Mouse (Mus musculus) testis, postnatal 14 days (tissue): Measurements from ENCODE around the gene Calr4.

Experiments used
- DNase-seq: peaks from one replicate; pipeline ENCODE4 v3.0.0; 2021; ENCODE audit warnings: low spot score

The Calr4 gene

GRCm38 (mm10) chr4:109236186-109236879 is 2.0 kb downstream of the Calr4 start:
- DNase-seq, result no peak

- peak; percentile 58 for DNase-seq
Measured at GRCm38 (mm10) chr4:109238428-109239268, 4.4 kb downstream of the Calr4 start.

GRCm38 (mm10) chr4:109241221-109241620 is 6.9 kb downstream of the Calr4 start:
- DNase-seq, result no peak

GRCm38 (mm10) chr4:109241934-109242333 is 7.6 kb downstream of the Calr4 start:
- peak; percentile 73 for DNase-seq

- peak; percentile 63 for DNase-seq
Measured at GRCm38 (mm10) chr4:109244506-109244905, 10.2 kb downstream of the Calr4 start.

- DNase-seq, result no peak
Measured at GRCm38 (mm10) chr4:109245016-109245620, 10.8 kb downstream of the Calr4 start.

- DNase-seq, result no peak
Measured at GRCm38 (mm10) chr4:109251605-109252004, 17.3 kb downstream of the Calr4 start.

- no peak for DNase-seq
Measured at GRCm38 (mm10) chr4:109252199-109252598, 17.9 kb downstream of the Calr4 start.

GRCm38 (mm10) chr4:109253664-109254151 is 19.4 kb downstream of the Calr4 start:
- DNase-seq, result no peak

- peak; percentile 58 for DNase-seq
Measured at GRCm38 (mm10) chr4:109254511-109254910, 20.2 kb downstream of the Calr4 start.

GRCm38 (mm10) chr4:109255321-109255720 is 21.0 kb downstream of the Calr4 start:
- no peak for DNase-seq

GRCm38 (mm10) chr4:109255727-109256417 is 21.6 kb downstream of the Calr4 start:
- DNase-seq, result no peak

GRCm38 (mm10) chr4:109256791-109257190 is 22.5 kb downstream of the Calr4 start:
- no peak for DNase-seq

- DNase-seq, result no peak
Measured at GRCm38 (mm10) chr4:109257639-109258038, 23.4 kb downstream of the Calr4 start.

GRCm38 (mm10) chr4:109262068-109262467 is 27.8 kb downstream of the Calr4 start:
- no peak for DNase-seq

- DNase-seq, result no peak
Measured at GRCm38 (mm10) chr4:109266056-109266455, 31.8 kb downstream of the Calr4 start.

- no peak for DNase-seq
Measured at GRCm38 (mm10) chr4:109266744-109267143, 32.5 kb downstream of the Calr4 start.

GRCm38 (mm10) chr4:109267452-109267851 is 33.2 kb downstream of the Calr4 start:
- DNase-seq, result no peak

GRCm38 (mm10) chr4:109268903-109269302 is 34.6 kb downstream of the Calr4 start:
- no peak for DNase-seq

GRCm38 (mm10) chr4:109271803-109272202 is 37.5 kb downstream of the Calr4 start:
- no peak for DNase-seq

- DNase-seq, result no peak
Measured at GRCm38 (mm10) chr4:109273586-109274240, 39.4 kb downstream of the Calr4 start.
